Mouse (Mus musculus) myocyte (in vitro differentiated cells): ENCODE results near the gene Nr1h4.

ENCODE experiments used
- MYOD1 ChIP-seq, 3 experiments: IDR thresholded peaks; one replicate each; pipeline ENCODE4 v1.6.1; 2011; ENCODE audit warnings: control low read depth in 2 of 3, low read depth in 2 of 3, mild to moderate bottlenecking in 2 of 3, moderate library complexity in 1 of 3; ENCODE audit not compliant: insufficient read length in 2 of 3, control insufficient read depth in 1 of 3
- MYOG ChIP-seq, 3 experiments: IDR thresholded peaks; one replicate each; pipeline ENCODE4 v1.6.1; 2011; ENCODE audit warnings: control low read depth in 2 of 3, low read depth in 2 of 3, mild to moderate bottlenecking in 2 of 3; ENCODE audit not compliant: insufficient read length in 2 of 3, control insufficient read depth in 1 of 3, insufficient read depth in 1 of 3
- POLR2A ChIP-seq: IDR thresholded peaks from one replicate; pipeline ENCODE4 v1.6.1; 2011; ENCODE audit warnings: low read depth, mild to moderate bottlenecking, control low read depth, moderate library complexity; ENCODE audit not compliant: insufficient read length
- POLR2AphosphoS2 ChIP-seq: IDR thresholded peaks from one replicate; pipeline ENCODE4 v1.6.1; 2011; ENCODE audit warnings: low read depth, control low read depth; ENCODE audit not compliant: insufficient read length
- USF1 ChIP-seq: IDR thresholded peaks from one replicate; pipeline ENCODE4 v1.6.1; 2011; ENCODE audit warnings: low read depth, mild to moderate bottlenecking, control low read depth, moderate library complexity

GRCm38 (mm10) chr10:89437996-89438395, 95.4 kb downstream of the Nr1h4 start:
- TF ChIP-seq POLR2A (no peak), MYOD1 (IDR thresholded peaks at IDR 0.05; ENCODE audit: control insufficient read depth in 1 of 3, insufficient read length in 2 of 3, low read depth in 2 of 3) (no peak), MYOG (IDR thresholded peaks at IDR 0.05; ENCODE audit: control insufficient read depth in 1 of 3, insufficient read depth in 1 of 3, insufficient read length in 2 of 3, low read depth in 2 of 3) (no peak), POLR2AphosphoS2 (no peak), USF1 (no peak)
